Mouse (Mus musculus) midbrain, embryonic 11.5 days (tissue): ENCODE results near the gene Defb36. TPM values are rescaled to one million over a fixed set of nuclear protein-coding genes. Genes with fewer than 3 reads are reported as not detected.

Experiments used
- ATAC-seq: fragments of 200-750 bp; cut with Nextera tagmentation; 2 replicates; pipeline ENCODE4 v1.8.0; 2017; ENCODE audit warnings: moderate TSS enrichment, moderate library complexity; ENCODE audit not compliant: low FRiP score
- DNase-seq: peaks from one replicate; pipeline ENCODE4 v3.0.0; 2015; ENCODE audit warnings: low spot score; ENCODE audit errors: missing footprints
- H3K27ac ChIP-seq: fragments of 300-500 bp; sonication (generic); 2 replicates; pipeline ENCODE4 v1.5.1; 2014; ENCODE audit warnings: low read depth, low read length
- H3K27me3 ChIP-seq: fragments of 300-500 bp; sonication (generic); 2 replicates; pipeline ENCODE4 v1.6.1; 2014; ENCODE audit warnings: mild to moderate bottlenecking, low read length, moderate library complexity, mixed read lengths; ENCODE audit not compliant: control insufficient read depth, insufficient read depth
- H3K36me3 ChIP-seq: fragments of 300-500 bp; sonication (generic); 2 replicates; pipeline ENCODE4 v1.6.1; 2014; ENCODE audit warnings: mild to moderate bottlenecking, low read length, moderate library complexity, mixed read lengths; ENCODE audit not compliant: control insufficient read depth, insufficient read depth
- H3K4me1 ChIP-seq: fragments of 300-500 bp; sonication (generic); 2 replicates; pipeline ENCODE4 v1.6.1; 2014; ENCODE audit warnings: low read length; ENCODE audit not compliant: control insufficient read depth, insufficient read depth
- H3K4me2 ChIP-seq: fragments of 300-500 bp; sonication (generic); 2 replicates; pipeline ENCODE4 v1.6.1; 2014; ENCODE audit warnings: mild to moderate bottlenecking, moderate library complexity
- H3K4me3 ChIP-seq: fragments of 300-500 bp; sonication (generic); 2 replicates; pipeline ENCODE4 v1.5.1; 2014; ENCODE audit warnings: low read depth, low read length
- H3K9ac ChIP-seq: fragments of 300-500 bp; sonication (generic); 2 replicates; pipeline ENCODE4 v1.6.1; 2014; ENCODE audit warnings: low read length
- H3K9me3 ChIP-seq: fragments of 300-500 bp; sonication (generic); 2 replicates; pipeline ENCODE4 v1.6.1; 2016; ENCODE audit warnings: low read length; ENCODE audit not compliant: control insufficient read depth
- WGBS: fragments of 180-500 bp; shearing (Covaris S2); extraction: QIAGEN DNeasy Blood & Tissue Kit; methylation state at CpG from one replicate; pipeline ENCODE4 v1.1.7; 2014; 5-methylcytosine and 5-hydroxymethylcytosine counted together
- polyA plus RNA-seq: library from polyadenylated mRNA; unstranded; fragments of >200 nt; fragmentation: Nextera tagmentation; extraction: Ambion mirVana; gene quantifications from 2 replicates; pipeline ENCODE4 v1.2.1, GENCODE M21; 2014

Gene Defb36
- not detected in 2 replicates for polyA plus RNA-seq

GRCm38 (mm10) chr2:152604057-152604456 is at the start of gene Defb36:
Gene Defb36 (plus strand): TSS chr2:152604327.
- no peaks in the 10 kb centered on the region for H3K4me1 ChIP-seq
- no peaks in the 10 kb centered on the region for H3K27me3 ChIP-seq
- DNase-seq, result peak; percentile 76
- H3K27ac ChIP-seq, result no peak within 1 kb of the TSS
- H3K4me2 ChIP-seq, result no peak within 1 kb of the TSS
- 84% methylated on average over 15 of the region's 15 CpGs for WGBS
- no peaks in the 10 kb centered on the region for H3K9me3 ChIP-seq
- no peaks in the 10 kb centered on the region for H3K36me3 ChIP-seq
- no peak within 1 kb of the TSS for H3K9ac ChIP-seq
- ATAC-seq, result no peak
- no peak within 1 kb of the TSS for H3K4me3 ChIP-seq

- H3K27ac ChIP-seq, result no peak overlapping the region
- WGBS, result 88% methylated on average over 7 of the region's 7 CpGs
- no peaks in the 10 kb centered on the region for H3K36me3 ChIP-seq
- H3K4me1 ChIP-seq, result no peaks in the 10 kb centered on the region
- no peak for DNase-seq
- H3K4me2 ChIP-seq, result no peak overlapping the region
- H3K9ac ChIP-seq, result no peak overlapping the region
- no peak overlapping the region for H3K4me3 ChIP-seq
- no peak for ATAC-seq
- no peaks in the 10 kb centered on the region for H3K9me3 ChIP-seq
- H3K27me3 ChIP-seq, result no peaks in the 10 kb centered on the region
These were observed 47.5 kb upstream of the Defb36 start for GRCm38 (mm10) chr2:152556655-152557054.

GRCm38 (mm10) chr2:152569038-152569437 is 35.1 kb upstream of the Defb36 start, which contains the start of gene Gm17416:
Gene Gm17416 (plus strand): TSS chr2:152569338.
- ATAC-seq (no peak), DNase-seq (no peak)
- H3K27me3 ChIP-seq, result no peaks in the 10 kb centered on the region
- H3K27ac ChIP-seq, result no peak within 1 kb of the TSS
- 92% methylated on average over 5 of the region's 5 CpGs for WGBS
- H3K4me3 ChIP-seq, result no peak within 1 kb of the TSS
- H3K4me1 ChIP-seq, result no peaks in the 10 kb centered on the region
- no peak within 1 kb of the TSS for H3K9ac ChIP-seq
- H3K9me3 ChIP-seq, result no peaks in the 10 kb centered on the region
- H3K36me3 ChIP-seq, result no peaks in the 10 kb centered on the region
- H3K4me2 ChIP-seq, result no peak within 1 kb of the TSS

- H3K9me3 ChIP-seq, result no peaks in the 10 kb centered on the region
- ATAC-seq, result no peak
- no peak overlapping the region for H3K9ac ChIP-seq
- no peak overlapping the region for H3K27ac ChIP-seq
- 82% methylated on average over 4 of the region's 4 CpGs for WGBS
- no peaks in the 10 kb centered on the region for H3K4me1 ChIP-seq
- no peak overlapping the region for H3K4me3 ChIP-seq
- no peaks in the 10 kb centered on the region for H3K36me3 ChIP-seq
- no peak overlapping the region for H3K4me2 ChIP-seq
- DNase-seq, result no peak
- H3K27me3 ChIP-seq, result no peaks in the 10 kb centered on the region
These were observed 34.2 kb upstream of the Defb36 start for GRCm38 (mm10) chr2:152569881-152570280.

GRCm38 (mm10) chr2:152570313-152570712 is 33.8 kb upstream of the Defb36 start:
- 84% methylated on average over 6 of the region's 6 CpGs for WGBS

GRCm38 (mm10) chr2:152572114-152572794 is 31.9 kb upstream of the Defb36 start, which contains the start of gene Defb21:
Gene Defb21 (plus strand): TSS chr2:152572744.
- Histone ChIP-seq H3K9ac (no peak within 1 kb of the TSS), H3K4me3 (no peak within 1 kb of the TSS), H3K9me3 (no peaks in the 10 kb centered on the region), H3K4me1 (no peaks in the 10 kb centered on the region), H3K36me3 (no peaks in the 10 kb centered on the region), H3K27me3 (no peaks in the 10 kb centered on the region), H3K4me2 (no peak within 1 kb of the TSS), H3K27ac (no peak within 1 kb of the TSS)
- DNase-seq (no peak), ATAC-seq (no peak)
- WGBS, result 65% methylated on average over 11 of the region's 11 CpGs

More at GRCm38 (mm10) chr2:152570313-152570712, 33.8 kb upstream of the Defb36 start:
- DNase-seq, result no peak
- Histone ChIP-seq H3K9me3 (no peaks in the 10 kb centered on the region), H3K4me1 (no peaks in the 10 kb centered on the region), H3K36me3 (no peaks in the 10 kb centered on the region), H3K9ac (no peak overlapping the region), H3K4me3 (no peak overlapping the region), H3K27me3 (no peaks in the 10 kb centered on the region), H3K27ac (no peak overlapping the region), H3K4me2 (no peak overlapping the region)
- no peak for ATAC-seq

GRCm38 (mm10) chr2:152573484-152573883 is 30.6 kb upstream of the Defb36 start:
- H3K4me1 ChIP-seq, result no peaks in the 10 kb centered on the region
- WGBS, result 94% methylated on average over 8 of the region's 8 CpGs

GRCm38 (mm10) chr2:152580107-152580506 is 24.0 kb upstream of the Defb36 start, which contains the start of gene Defb19:
Gene Defb19 (minus strand): TSS chr2:152580312.
- Histone ChIP-seq H3K4me2 (no peak within 1 kb of the TSS), H3K4me3 (no peak within 1 kb of the TSS), H3K36me3 (no peaks in the 10 kb centered on the region), H3K27me3 (no peaks in the 10 kb centered on the region), H3K27ac (no peak within 1 kb of the TSS), H3K4me1 (no peaks in the 10 kb centered on the region), H3K9ac (no peak within 1 kb of the TSS), H3K9me3 (no peaks in the 10 kb centered on the region)
- DNase-seq, result no peak
- 76% methylated on average over 7 of the region's 7 CpGs for WGBS
- no peak for ATAC-seq

More at GRCm38 (mm10) chr2:152573484-152573883, 30.6 kb upstream of the Defb36 start:
- ATAC-seq (no peak), DNase-seq (no peak)
- Histone ChIP-seq H3K9me3 (no peaks in the 10 kb centered on the region), H3K36me3 (no peaks in the 10 kb centered on the region), H3K27ac (no peak overlapping the region), H3K9ac (no peak overlapping the region), H3K27me3 (no peaks in the 10 kb centered on the region), H3K4me2 (no peak overlapping the region), H3K4me3 (no peak overlapping the region)

- H3K27ac ChIP-seq, result no peak overlapping the region
- no peaks in the 10 kb centered on the region for H3K9me3 ChIP-seq
- H3K9ac ChIP-seq, result no peak overlapping the region
- DNase-seq (no peak), ATAC-seq (no peak)
- H3K4me3 ChIP-seq, result no peak overlapping the region
- H3K36me3 ChIP-seq, result no peaks in the 10 kb centered on the region
- WGBS, result 92% methylated on average over 11 of the region's 11 CpGs
- H3K4me2 ChIP-seq, result no peak overlapping the region
- no peaks in the 10 kb centered on the region for H3K4me1 ChIP-seq
- no peaks in the 10 kb centered on the region for H3K27me3 ChIP-seq
These were observed 23.5 kb upstream of the Defb36 start for GRCm38 (mm10) chr2:152580612-152581011.
